Mouse (Mus musculus) MEL (cell line): ENCODE results near the gene Gm9573. TPM values are rescaled to one million over a fixed set of nuclear protein-coding genes. Genes with fewer than 3 reads are reported as not detected.

Experiments used
- DNase-seq: peaks from one replicate; pipeline ENCODE4 v3.0.0; 2011; ENCODE audit warnings: low read depth, low spot score
- H3K27ac ChIP-seq: 2 replicates; pipeline ENCODE4 v1.5.1; 2012; ENCODE audit warnings: low read depth, mild to moderate bottlenecking, control low read depth, low read length, moderate library complexity; ENCODE audit not compliant: control insufficient read depth
- H3K27me3 ChIP-seq, 2 experiments: fragments of 150-350 bp in 1 of 2; sonication (generic) in 1 of 2; 2 replicates each; pipeline ENCODE4 v1.6.1; 2012; ENCODE audit warnings: low read length in 2 of 2, mild to moderate bottlenecking in 2 of 2, improper control_type of control experiment in 1 of 2, moderate library complexity in 1 of 2; ENCODE audit not compliant: insufficient read depth in 2 of 2, control insufficient read depth in 1 of 2
- H3K36me3 ChIP-seq, 2 experiments: 2 replicates each; pipeline ENCODE4 v1.6.1; 2012 to 2014; ENCODE audit warnings: low read length in 2 of 2, improper control_type of control experiment in 1 of 2, inconsistent platforms in 1 of 2, mild to moderate bottlenecking in 1 of 2; ENCODE audit not compliant: insufficient read depth in 2 of 2, control insufficient read depth in 1 of 2
- H3K4me1 ChIP-seq, 2 experiments: fragments of 150-350 bp in 1 of 2; sonication (generic) in 1 of 2; 2 replicates each; pipeline ENCODE4 v1.6.1; 2012; ENCODE audit warnings: low read length in 2 of 2, improper control_type of control experiment in 1 of 2, mild to moderate bottlenecking in 1 of 2; ENCODE audit not compliant: insufficient read depth in 2 of 2, control insufficient read depth in 1 of 2
- H3K4me3 ChIP-seq, 2 experiments: fragments of 150-350 bp in 1 of 2; sonication (generic) in 1 of 2; 2 replicates each; pipeline ENCODE4 v1.5.1; 2012; ENCODE audit warnings: low read depth in 2 of 2, low read length in 2 of 2, mild to moderate bottlenecking in 2 of 2, moderate library complexity in 2 of 2, control low read depth in 1 of 2, improper control_type of control experiment in 1 of 2; ENCODE audit not compliant: control insufficient read depth in 1 of 2, insufficient read depth in 1 of 2
- H3K79me2 ChIP-seq: 2 replicates; pipeline ENCODE4 v1.6.1; 2012; ENCODE audit warnings: mild to moderate bottlenecking, low read length, moderate library complexity; ENCODE audit not compliant: control insufficient read depth, poor library complexity, insufficient read depth
- H3K9ac ChIP-seq: 2 replicates; pipeline ENCODE4 v1.6.1; 2012; ENCODE audit warnings: low read depth, mild to moderate bottlenecking, control low read depth, low read length, moderate library complexity; ENCODE audit not compliant: control insufficient read depth, poor library complexity, severe bottlenecking
- H3K9me3 ChIP-seq: fragments of 150-350 bp; sonication (generic); replicated peaks from 2 replicates; pipeline ENCODE4 v1.6.1; 2012; ENCODE audit warnings: mild to moderate bottlenecking, low read length, improper control_type of control experiment, moderate library complexity; ENCODE audit not compliant: insufficient read depth
- CHD2 ChIP-seq: IDR thresholded peaks from 2 replicates; pipeline ENCODE4 v1.6.1; 2011; ENCODE audit warnings: low read length, improper control_type of control experiment
- CTCF ChIP-seq, 3 experiments: IDR thresholded peaks in 2 of 3; conservative IDR thresholded peaks in 1 of 3; 2 replicates each; pipeline ENCODE4 v1.5.1; 2011 to 2012; ENCODE audit warnings: low read length in 3 of 3, low read depth in 2 of 3, mild to moderate bottlenecking in 2 of 3, improper control_type of control experiment in 1 of 3, inconsistent platforms in 1 of 3, mixed read lengths in 1 of 3, moderate library complexity in 1 of 3; ENCODE audit not compliant: control insufficient read depth in 1 of 3, insufficient read depth in 1 of 3, poor library complexity in 1 of 3, severe bottlenecking in 1 of 3
- ELF1 ChIP-seq: IDR thresholded peaks from 2 replicates; pipeline ENCODE4 v1.6.1; 2014; ENCODE audit warnings: low read depth, mild to moderate bottlenecking, inconsistent platforms, low read length, improper control_type of control experiment, moderate library complexity
- EP300 ChIP-seq, 2 experiments: IDR thresholded peaks; 2 replicates each; pipeline ENCODE4 v1.6.1; 2011; ENCODE audit warnings: improper control_type of control experiment in 2 of 2, low read length in 2 of 2, low read depth in 1 of 2, mild to moderate bottlenecking in 1 of 2
- GABPA ChIP-seq: IDR thresholded peaks from 2 replicates; pipeline ENCODE4 v1.6.1; 2012; ENCODE audit warnings: low read depth, mild to moderate bottlenecking, inconsistent platforms, low read length, improper control_type of control experiment, moderate library complexity
- GATA1 ChIP-seq: IDR thresholded peaks from 2 replicates; pipeline ENCODE4 v1.6.1; 2011; ENCODE audit warnings: low read depth, low read length, improper control_type of control experiment
- MAFK ChIP-seq: IDR thresholded peaks from 2 replicates; pipeline ENCODE4 v1.6.1; 2011; ENCODE audit warnings: low read depth, mild to moderate bottlenecking, low read length, improper control_type of control experiment, borderline replicate concordance
- MEF2A ChIP-seq: IDR thresholded peaks from 2 replicates; pipeline ENCODE4 v1.6.1; 2014; ENCODE audit warnings: low read depth, mild to moderate bottlenecking, inconsistent platforms, low read length, improper control_type of control experiment; ENCODE audit not compliant: poor library complexity, insufficient replicate concordance, severe bottlenecking; ENCODE audit errors: extremely low read depth
- MXI1 ChIP-seq: IDR thresholded peaks from 2 replicates; pipeline ENCODE4 v1.6.1; 2011; ENCODE audit warnings: mild to moderate bottlenecking, low read depth, low read length, improper control_type of control experiment
- MYC ChIP-seq: IDR thresholded peaks from 2 replicates; pipeline ENCODE4 v1.6.1; 2011; ENCODE audit warnings: low read depth, mild to moderate bottlenecking, low read length, improper control_type of control experiment, moderate library complexity
- NELFE ChIP-seq: IDR thresholded peaks from 2 replicates; pipeline ENCODE4 v1.6.1; 2011; ENCODE audit warnings: low read depth, low read length, improper control_type of control experiment
- NRF1 ChIP-seq: IDR thresholded peaks from 2 replicates; pipeline ENCODE4 v1.6.1; 2014; ENCODE audit warnings: low read depth, mild to moderate bottlenecking, inconsistent platforms, low read length, improper control_type of control experiment, moderate library complexity; ENCODE audit not compliant: poor library complexity, insufficient read depth, severe bottlenecking
- POLR2A ChIP-seq, 2 experiments: IDR thresholded peaks; 2 replicates each; pipeline ENCODE4 v1.6.1; 2011 to 2012; ENCODE audit warnings: low read length in 2 of 2, mild to moderate bottlenecking in 2 of 2, control low read depth in 1 of 2, improper control_type of control experiment in 1 of 2, low read depth in 1 of 2, moderate library complexity in 1 of 2; ENCODE audit not compliant: control insufficient read depth in 1 of 2, insufficient read depth in 1 of 2, poor library complexity in 1 of 2
- POLR2AphosphoS2 ChIP-seq: IDR thresholded peaks from 2 replicates; pipeline ENCODE4 v1.6.1; 2011; ENCODE audit warnings: low read length, improper control_type of control experiment
- POLR2AphosphoS5 ChIP-seq: IDR thresholded peaks from 2 replicates; pipeline ENCODE4 v1.6.1; 2012; ENCODE audit warnings: low read depth, borderline replicate concordance, mild to moderate bottlenecking, inconsistent platforms, low read length, moderate library complexity, mixed read lengths
- RAD21 ChIP-seq: IDR thresholded peaks from 2 replicates; pipeline ENCODE4 v1.6.1; 2011; ENCODE audit warnings: mild to moderate bottlenecking, low read depth, low read length, improper control_type of control experiment
- SIN3A ChIP-seq: IDR thresholded peaks from 2 replicates; pipeline ENCODE4 v1.6.1; 2012; ENCODE audit warnings: low read length, improper control_type of control experiment, inconsistent platforms
- SMC3 ChIP-seq: IDR thresholded peaks from 2 replicates; pipeline ENCODE4 v1.6.1; 2011; ENCODE audit warnings: low read depth, low read length, improper control_type of control experiment
- TAL1 ChIP-seq: IDR thresholded peaks from 2 replicates; pipeline ENCODE4 v1.6.1; 2012; ENCODE audit warnings: mild to moderate bottlenecking, inconsistent platforms, low read length, moderate library complexity, mixed read lengths
- TBP ChIP-seq: IDR thresholded peaks from 2 replicates; pipeline ENCODE4 v1.8.0; 2011; ENCODE audit warnings: low read depth, low read length, improper control_type of control experiment
- ZC3H11A ChIP-seq: IDR thresholded peaks from 2 replicates; pipeline ENCODE4 v1.6.1; 2012; ENCODE audit warnings: low read depth, mild to moderate bottlenecking, inconsistent platforms, low read length, improper control_type of control experiment
- ZKSCAN1 ChIP-seq: IDR thresholded peaks from 2 replicates; pipeline ENCODE4 v1.6.1; 2012; ENCODE audit warnings: low read depth, mild to moderate bottlenecking, inconsistent platforms, low read length, improper control_type of control experiment, moderate library complexity
- ZMIZ1 ChIP-seq: IDR thresholded peaks from 2 replicates; pipeline ENCODE4 v1.6.1; 2012; ENCODE audit warnings: low read depth, mild to moderate bottlenecking, inconsistent platforms, low read length, improper control_type of control experiment, moderate library complexity
- polyA plus RNA-seq, 2 experiments: library from polyadenylated mRNA; stranded (reverse) in 1 of 2; unstranded in 1 of 2; fragments of >175 nt in 1 of 2; fragments of >200 nt in 1 of 2; gene quantifications; 2 replicates each; pipeline versions ENCODE4 v1.2.1 to v1.2.4; 2012; ENCODE audit warnings: low replicate concordance in 2 of 2, low read depth in 1 of 2; ENCODE audit not compliant: insufficient read length in 2 of 2, insufficient read depth in 1 of 2, missing spikeins in 1 of 2
- total RNA-seq: library from RNA; depleted of rRNA; stranded (reverse); fragments of 300-350 nt; gene quantifications from 2 replicates; pipeline ENCODE4 v1.2.3, GENCODE M21; 2012

Gene Gm9573
- total and polyA plus RNA-seq, 3 experiments = not detected

GRCm38 (mm10) chr17:35591731-35592130 lies 34.7 kb downstream of the Gm9573 start:
- Histone ChIP-seq H3K36me3 (0 out of 4 replicates have a peak, but pooled peaks cover 0 to 2% of the 10 kb centered on the region in 2 experiments), H3K9me3 (no peaks in the 10 kb centered on the region), H3K4me3 (no peak overlapping the region), H3K9ac (no peak overlapping the region), H3K4me1 (peaks cover 0 to 10% of the 10 kb centered on the region in 2 experiments; a peak in 1 of 4 replicates), H3K27me3 (no peaks in the 10 kb centered on the region; a peak in 2 of 4 replicates), H3K27ac (no peak overlapping the region), H3K79me2 (no peaks in the 10 kb centered on the region)
- TF ChIP-seq ZKSCAN1 = no peak
- no peak for TF ChIP-seq POLR2A (IDR thresholded peaks at IDR 0.05; ENCODE audit: control insufficient read depth in 1 of 2, insufficient read depth in 1 of 2, low read depth in 1 of 2, low read length in 2 of 2, poor library complexity in 1 of 2)
- no peak for TF ChIP-seq MYC
- TF ChIP-seq CTCF (IDR thresholded peaks at IDR 0.05 in 2 of 3, conservative IDR thresholded peaks at IDR 0.05 in 1 of 3; ENCODE audit: control insufficient read depth in 1 of 3, insufficient read depth in 1 of 3, low read depth in 2 of 3, low read length in 3 of 3, poor library complexity in 1 of 3, severe bottlenecking in 1 of 3) = no peak
- no peak for TF ChIP-seq GATA1
- no peak for TF ChIP-seq GABPA
- TF ChIP-seq ZC3H11A = no peak
- TF ChIP-seq TBP = no peak
- no peak for TF ChIP-seq MXI1
- TF ChIP-seq MEF2A = no peak
- TF ChIP-seq CHD2 = no peak
- no peak for TF ChIP-seq ZMIZ1
- no peak for TF ChIP-seq NRF1
- no peak for TF ChIP-seq TAL1
- no peak for TF ChIP-seq POLR2AphosphoS2
- TF ChIP-seq RAD21 = no peak
- no peak for TF ChIP-seq POLR2AphosphoS5
- TF ChIP-seq SMC3 = no peak
- no peak for TF ChIP-seq ELF1
- TF ChIP-seq MAFK = no peak
- DNase-seq = no peak

- H3K27ac ChIP-seq = no peak overlapping the region
- no peaks in the 10 kb centered on the region; a peak in 2 of 4 replicates for H3K27me3 ChIP-seq
- H3K36me3 ChIP-seq = 0 out of 4 replicates have a peak, but pooled peaks cover 0 to 2% of the 10 kb centered on the region in 2 experiments
- H3K9me3 ChIP-seq = no peaks in the 10 kb centered on the region
- H3K4me3 ChIP-seq = no peak overlapping the region
- peaks cover 0 to 10% of the 10 kb centered on the region in 2 experiments; a peak in 1 of 4 replicates for H3K4me1 ChIP-seq
- no peaks in the 10 kb centered on the region for H3K79me2 ChIP-seq
- no peak overlapping the region for H3K9ac ChIP-seq
- no peak for DNase-seq
- TF ChIP-seq NELFE = no peak
- no peak for TF ChIP-seq EP300 (IDR thresholded peaks at IDR 0.05; ENCODE audit: low read depth in 1 of 2, low read length in 2 of 2)
- TF ChIP-seq ZC3H11A = no peak
- TF ChIP-seq SIN3A = no peak
- TF ChIP-seq GATA1 = no peak
- no peak for TF ChIP-seq RAD21
- TF ChIP-seq ZKSCAN1 = no peak
- no peak for TF ChIP-seq CHD2
Measured at GRCm38 (mm10) chr17:35591219-35591578, 35.2 kb downstream of the Gm9573 start.
